Mouse (Mus musculus) megakaryocyte-erythroid progenitor cell, adult 5-6 weeks (primary cell): ENCODE data around the gene Rimbp2. TPM values are rescaled to one million over a fixed set of nuclear protein-coding genes. Genes with fewer than 3 reads are reported as not detected.

Experiments
- total RNA-seq, 2 experiments: library from RNA; stranded (forward) in 1 of 2; stranded (reverse) in 1 of 2; fragments of 200-1000, 215-1000 nt in 1 of 2; fragments of >200 nt in 1 of 2; fragmentation: Nextera tagmentation in 1 of 2; gene quantifications; 2 replicates each; pipeline ENCODE4 v1.2.3; 2014 to 2017

The Rimbp2 gene
- total RNA-seq, 2 experiments from 2014 or later: not detected

Other genes starting within 250 kb of the Rimbp2 start
- 126 and 134 TPM in 2 replicates for gene Stx2, start 55.1 kb upstream of the Rimbp2 start, total RNA-seq (2014; fragmentation: Nextera tagmentation)
- gene Stx2, start 55.1 kb upstream of the Rimbp2 start, total RNA-seq (2017): 101 and 146 TPM in 2 replicates
- 542 and 563 TPM in 2 replicates for gene Ran, start 66.6 kb upstream of the Rimbp2 start, total RNA-seq (2014; fragmentation: Nextera tagmentation)
- gene Ran, start 66.6 kb upstream of the Rimbp2 start, total RNA-seq (2017): 903 and 978 TPM in 2 replicates
- gene Adgrd1, start 143.3 kb upstream of the Rimbp2 start, total RNA-seq (2014; fragmentation: Nextera tagmentation): 0.94 and 1.1 TPM in 2 replicates
- gene Adgrd1, start 143.3 kb upstream of the Rimbp2 start, total RNA-seq (2017): 0.14 TPM in 1 of 2 replicates, not detected in the other